Mouse (Mus musculus) megakaryocyte, embryonic 14.5 days (primary cell): ENCODE measurements around the gene Speer2.

Source experiments
- FLI1 ChIP-seq: IDR thresholded peaks from 2 replicates; pipeline ENCODE4 v1.6.1; 2012; ENCODE audit warnings: low read length, inconsistent platforms, mixed read lengths
- GATA1 ChIP-seq: IDR thresholded peaks from 3 replicates; pipeline ENCODE4 v1.6.1; 2012; ENCODE audit warnings: mixed read lengths, low read length, inconsistent platforms, borderline replicate concordance

DNA sequence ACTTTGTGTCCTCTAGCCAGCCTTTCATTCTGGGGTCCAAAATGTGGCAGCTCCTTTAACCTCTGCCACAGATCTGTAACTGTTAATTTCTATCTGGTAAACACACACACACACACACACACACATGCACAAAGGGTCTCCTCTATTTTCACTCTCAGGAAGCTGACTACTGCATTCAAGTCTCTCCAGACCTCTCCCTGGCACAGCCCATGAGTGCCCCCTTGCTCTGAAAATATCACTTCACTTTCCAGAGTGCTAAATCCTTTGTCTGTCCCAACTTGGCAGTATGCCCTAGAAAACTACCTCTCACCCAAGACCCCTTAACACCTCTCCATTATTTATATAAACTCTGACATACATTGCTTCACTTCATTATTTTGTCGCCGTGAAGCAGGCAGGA is 26.9 kb downstream of the Speer2 start:
- TF ChIP-seq GATA1 (no peak), FLI1 (no peak)
